Mouse (Mus musculus) forebrain, embryonic 12.5 days (tissue): ENCODE data around the gene Tec. TPM values are rescaled to one million over a fixed set of nuclear protein-coding genes. Genes with fewer than 3 reads are reported as not detected.

ENCODE experiments used
- ATAC-seq: fragments of 200-750 bp; cut with Nextera tagmentation; 2 replicates; pipeline ENCODE4 v1.8.0; 2017; ENCODE audit warnings: moderate TSS enrichment; ENCODE audit not compliant: low FRiP score
- H3K27ac ChIP-seq: fragments of 300-500 bp; sonication (generic); 2 replicates; pipeline ENCODE4 v1.5.1; 2016; ENCODE audit warnings: mild to moderate bottlenecking
- H3K27me3 ChIP-seq: fragments of 300-500 bp; sonication (generic); 2 replicates; pipeline ENCODE4 v1.6.1; 2016; ENCODE audit warnings: mild to moderate bottlenecking
- H3K36me3 ChIP-seq: fragments of 300-500 bp; sonication (generic); replicated peaks from 2 replicates; pipeline ENCODE4 v1.6.1; 2016; ENCODE audit warnings: mild to moderate bottlenecking
- H3K4me1 ChIP-seq: fragments of 300-500 bp; sonication (generic); 2 replicates; pipeline ENCODE4 v1.6.1; 2016
- H3K4me2 ChIP-seq: fragments of 300-500 bp; sonication (generic); 2 replicates; pipeline ENCODE4 v1.6.1; 2016; ENCODE audit warnings: mild to moderate bottlenecking, moderate library complexity
- H3K4me3 ChIP-seq: fragments of 300-500 bp; sonication (generic); replicated peaks from 2 replicates; pipeline ENCODE4 v1.5.1; 2016; ENCODE audit warnings: mild to moderate bottlenecking
- H3K9ac ChIP-seq: fragments of 300-500 bp; sonication (generic); 2 replicates; pipeline ENCODE4 v1.6.1; 2016; ENCODE audit warnings: mild to moderate bottlenecking
- H3K9me3 ChIP-seq: fragments of 300-500 bp; sonication (generic); 2 replicates; pipeline ENCODE4 v1.6.1; 2016
- WGBS: fragments of 180-500 bp; shearing (Covaris S2); methylation state at CpG from one replicate; pipeline ENCODE4 v1.1.7; 2016; 5-methylcytosine and 5-hydroxymethylcytosine counted together
- polyA plus RNA-seq: library from polyadenylated mRNA; unstranded; fragments of >200 nt; fragmentation: Nextera tagmentation; extraction: Ambion mirVana; gene quantifications from 2 replicates; pipeline ENCODE4 v1.2.1, GENCODE M21; 2016

Tec gene
- polyA plus RNA-seq, 1 experiment from 2014 or later: 3.4 TPM

- Histone ChIP-seq H3K27ac (no peak overlapping the region), H3K4me3 (no peak overlapping the region), H3K27me3 (no peaks in the 10 kb centered on the region), H3K9me3 (no peaks in the 10 kb centered on the region), H3K4me1 (peaks cover 25% of the 10 kb centered on the region), H3K36me3 (no peaks in the 10 kb centered on the region), H3K4me2 (no peak overlapping the region), H3K9ac (no peak overlapping the region)
- ATAC-seq: no peak
- 77% methylated on average over 5 of the region's 5 CpGs for WGBS
Measured at GRCm38 (mm10) chr5:72812908-72813307, 55.4 kb downstream of the Tec start.

DNA sequence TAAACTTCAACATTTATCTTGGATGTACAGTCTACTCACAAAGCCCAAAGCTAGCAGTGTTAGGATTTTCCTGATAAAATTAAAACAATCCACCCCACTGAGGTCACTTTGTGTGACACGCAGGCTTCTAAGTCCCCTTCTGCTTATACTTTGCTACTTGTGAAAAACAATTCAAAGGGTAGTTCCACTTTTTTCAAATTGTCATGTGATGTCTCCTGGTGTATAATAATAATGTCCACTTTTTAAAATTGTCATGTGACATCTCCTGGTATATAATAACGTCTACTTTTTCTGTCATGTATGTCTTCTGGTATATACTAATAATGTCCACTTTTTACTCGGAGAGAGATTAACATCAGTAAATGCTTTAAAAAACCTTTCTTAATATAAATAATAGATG lies 56.0 kb downstream of the Tec start:
- no peak for ATAC-seq
- no peaks in the 10 kb centered on the region for H3K27me3 ChIP-seq
- H3K4me2 ChIP-seq: no peak overlapping the region
- peaks cover 21% of the 10 kb centered on the region for H3K4me1 ChIP-seq
- no peak overlapping the region for H3K27ac ChIP-seq
- no peak overlapping the region for H3K4me3 ChIP-seq
- no peaks in the 10 kb centered on the region for H3K36me3 ChIP-seq
- H3K9me3 ChIP-seq: no peaks in the 10 kb centered on the region
- WGBS: 90% methylated on average over 3 of the region's 3 CpGs
- no peak overlapping the region for H3K9ac ChIP-seq

- H3K27me3 ChIP-seq: no peaks in the 10 kb centered on the region
- H3K27ac ChIP-seq: no peak overlapping the region
- no peak overlapping the region for H3K9ac ChIP-seq
- H3K4me1 ChIP-seq: peaks cover 18% of the 10 kb centered on the region
- H3K9me3 ChIP-seq: no peaks in the 10 kb centered on the region
- ATAC-seq: no peak
- no peaks in the 10 kb centered on the region for H3K36me3 ChIP-seq
- no peak overlapping the region for H3K4me2 ChIP-seq
- H3K4me3 ChIP-seq: no peak overlapping the region
- 85% methylated on average over 3 of the region's 3 CpGs for WGBS
Measured at GRCm38 (mm10) chr5:72811397-72811796, 56.9 kb downstream of the Tec start.

- no peak for ATAC-seq
- Histone ChIP-seq H3K4me1 (peaks cover 18% of the 10 kb centered on the region), H3K4me3 (no peak overlapping the region), H3K36me3 (no peaks in the 10 kb centered on the region), H3K4me2 (no peak overlapping the region), H3K27ac (no peak overlapping the region), H3K9ac (no peak overlapping the region), H3K9me3 (no peaks in the 10 kb centered on the region), H3K27me3 (no peaks in the 10 kb centered on the region)
- WGBS: 92% methylated on average over 8 of the region's 8 CpGs
Measured at GRCm38 (mm10) chr5:72810990-72811389, 57.3 kb downstream of the Tec start.

GRCm38 (mm10) chr5:72809480-72809879 lies 58.8 kb downstream of the Tec start:
- peak overlapping the region; percentile 46; the same call in 1 of the 2 replicates for H3K27ac ChIP-seq

DNA sequence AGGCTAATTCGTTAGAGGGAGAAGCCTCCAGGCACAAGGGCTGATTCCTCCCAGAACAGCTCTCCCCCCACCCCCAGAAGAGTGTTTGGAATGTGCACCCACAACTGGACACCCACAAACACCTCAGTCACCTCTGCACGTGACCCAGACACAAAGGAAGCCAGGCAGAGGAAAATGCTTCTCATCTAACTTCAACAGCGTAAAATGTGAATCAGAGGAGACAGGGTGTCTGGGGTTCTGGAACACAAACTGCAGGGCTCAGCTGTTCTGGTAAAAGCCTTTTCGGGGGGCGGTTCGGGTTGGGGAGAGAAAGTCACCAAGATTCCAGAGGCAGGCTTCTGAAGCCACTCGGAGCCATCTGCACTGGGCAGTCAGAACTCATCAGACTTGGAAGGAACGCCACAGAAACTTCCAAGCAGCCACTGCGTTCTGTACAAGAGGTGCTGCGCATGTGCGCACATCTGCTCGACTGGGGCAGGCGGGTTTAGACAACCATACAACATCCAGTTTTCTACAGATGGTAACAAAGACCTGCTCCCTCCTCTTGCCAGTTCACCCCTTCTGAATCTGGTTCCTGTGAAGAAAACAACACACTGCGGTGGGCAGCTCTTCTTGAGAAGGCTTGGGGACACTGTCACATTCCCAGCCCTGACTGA lies 59.7 kb downstream of the Tec start:
- Histone ChIP-seq H3K9ac (no peak overlapping the region), H3K4me1 (peaks cover 18% of the 10 kb centered on the region), H3K4me2 (no peak overlapping the region), H3K36me3 (no peaks in the 10 kb centered on the region), H3K27me3 (no peaks in the 10 kb centered on the region), H3K9me3 (no peaks in the 10 kb centered on the region), H3K27ac (0 out of 2 replicates have a peak overlapping the region, but pooled peaks have one; percentile 8), H3K4me3 (no peak overlapping the region)
- no peak for ATAC-seq
- WGBS: 47% methylated on average over 14 of the region's 14 CpGs

More at GRCm38 (mm10) chr5:72809480-72809879, 58.8 kb downstream of the Tec start:
- peaks cover 18% of the 10 kb centered on the region for H3K4me1 ChIP-seq
- ATAC-seq: peak; percentile 20; the same call in 1 of the 2 replicates
- H3K4me2 ChIP-seq: no peak overlapping the region
- no peak overlapping the region for H3K4me3 ChIP-seq
- H3K9me3 ChIP-seq: no peaks in the 10 kb centered on the region
- 43% methylated on average over 2 of the region's 2 CpGs for WGBS
- H3K27me3 ChIP-seq: no peaks in the 10 kb centered on the region
- no peak overlapping the region for H3K9ac ChIP-seq
- H3K36me3 ChIP-seq: no peaks in the 10 kb centered on the region

DNA sequence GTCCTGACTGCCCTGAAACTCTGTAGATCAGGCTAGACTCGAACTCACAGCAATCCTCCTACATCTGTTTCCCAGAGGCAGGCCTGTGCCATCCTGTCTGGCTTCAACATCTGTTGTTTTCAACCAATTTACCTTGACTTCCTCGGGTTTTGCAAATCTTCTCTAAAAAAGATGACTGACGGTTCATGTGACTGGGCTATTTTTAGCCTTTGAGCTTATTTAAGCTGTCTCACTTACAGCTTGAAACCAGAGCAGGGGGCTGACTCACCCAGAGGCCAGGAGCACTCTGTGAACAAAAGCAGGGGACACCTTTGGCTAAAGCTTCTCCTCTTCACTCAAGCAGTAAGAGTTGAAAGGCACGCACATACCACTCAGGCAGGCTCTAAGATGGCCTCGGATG lies 65.4 kb downstream of the Tec start:
- no peaks in the 10 kb centered on the region for H3K4me1 ChIP-seq
- no peak overlapping the region for H3K27ac ChIP-seq
- no peak for ATAC-seq
- WGBS: 64% methylated on average over 5 of the region's 5 CpGs
- no peaks in the 10 kb centered on the region for H3K9me3 ChIP-seq
- no peak overlapping the region for H3K9ac ChIP-seq
- no peaks in the 10 kb centered on the region for H3K36me3 ChIP-seq
- H3K27me3 ChIP-seq: no peaks in the 10 kb centered on the region
- H3K4me3 ChIP-seq: no peak overlapping the region
- no peak overlapping the region for H3K4me2 ChIP-seq

DNA sequence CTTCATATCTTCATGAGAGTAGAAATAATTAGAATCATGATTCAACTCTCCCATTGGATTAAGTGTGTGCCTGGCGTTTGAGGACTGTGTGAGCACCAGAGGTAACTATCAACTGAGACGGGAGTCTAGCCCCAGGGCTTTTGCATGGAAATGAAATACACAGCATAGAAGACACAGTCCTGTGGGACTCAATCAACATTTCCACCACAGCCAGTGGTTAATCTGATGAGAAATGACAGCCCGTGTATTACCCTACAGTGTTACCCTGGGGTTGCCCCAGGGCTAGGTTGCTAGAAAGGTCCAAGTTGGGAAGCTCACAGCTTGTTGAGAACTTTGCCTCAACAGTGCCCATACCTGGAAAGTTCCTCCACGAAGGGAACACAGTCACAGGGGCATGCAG lies 69.7 kb downstream of the Tec start:
- 78% methylated on average over 4 of the region's 4 CpGs for WGBS
- H3K27ac ChIP-seq: no peak overlapping the region
- H3K4me3 ChIP-seq: no peak overlapping the region
- no peaks in the 10 kb centered on the region for H3K36me3 ChIP-seq
- no peaks in the 10 kb centered on the region for H3K9me3 ChIP-seq
- H3K4me2 ChIP-seq: no peak overlapping the region
- no peaks in the 10 kb centered on the region for H3K27me3 ChIP-seq
- 0 out of 2 replicates have a peak, but pooled peaks cover 2% of the 10 kb centered on the region for H3K4me1 ChIP-seq
- ATAC-seq: no peak
- no peak overlapping the region for H3K9ac ChIP-seq

- Histone ChIP-seq H3K4me2 (no peak overlapping the region), H3K9ac (no peak overlapping the region), H3K9me3 (no peaks in the 10 kb centered on the region), H3K27me3 (no peaks in the 10 kb centered on the region), H3K4me1 (0 out of 2 replicates have a peak, but pooled peaks cover 2% of the 10 kb centered on the region), H3K36me3 (no peaks in the 10 kb centered on the region), H3K4me3 (no peak overlapping the region), H3K27ac (no peak overlapping the region)
- no peak for ATAC-seq
- 68% methylated on average over 14 of the region's 14 CpGs for WGBS
Measured at GRCm38 (mm10) chr5:72796186-72796613, 72.1 kb downstream of the Tec start.

DNA sequence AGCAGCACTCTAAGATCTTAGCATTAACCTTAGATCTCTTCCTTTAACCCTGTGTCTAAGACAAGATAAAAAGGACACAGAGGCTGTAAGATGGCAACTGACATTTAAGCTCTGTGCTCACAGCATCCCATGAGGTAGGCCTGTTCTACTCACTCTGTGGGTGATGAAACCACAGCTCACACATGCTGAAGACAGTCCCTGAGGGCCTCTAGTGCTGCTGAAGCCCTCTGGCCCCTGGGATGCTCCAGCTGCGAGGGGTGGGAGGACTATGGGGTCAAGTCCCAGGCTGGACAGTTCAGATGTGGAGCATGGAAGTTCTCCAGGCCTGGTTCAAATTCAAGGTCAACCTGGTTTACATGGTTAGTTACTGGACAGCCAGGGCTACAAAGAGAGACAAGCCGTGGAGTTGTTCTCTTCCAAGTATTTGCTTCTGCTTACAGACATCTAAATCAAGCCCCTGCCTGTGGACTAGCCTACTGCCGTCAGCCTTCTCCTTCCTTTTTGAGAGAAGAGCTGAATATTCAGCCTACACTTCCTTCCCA lies 74.9 kb downstream of the Tec start:
- H3K4me2 ChIP-seq: no peak overlapping the region
- no peak overlapping the region for H3K4me3 ChIP-seq
- H3K36me3 ChIP-seq: no peaks in the 10 kb centered on the region
- H3K27ac ChIP-seq: no peak overlapping the region
- H3K4me1 ChIP-seq: 0 out of 2 replicates have a peak, but pooled peaks cover 2% of the 10 kb centered on the region
- WGBS: 85% methylated on average over 3 of the region's 3 CpGs
- no peak for ATAC-seq
- H3K9me3 ChIP-seq: no peaks in the 10 kb centered on the region
- H3K27me3 ChIP-seq: no peaks in the 10 kb centered on the region
- no peak overlapping the region for H3K9ac ChIP-seq

DNA sequence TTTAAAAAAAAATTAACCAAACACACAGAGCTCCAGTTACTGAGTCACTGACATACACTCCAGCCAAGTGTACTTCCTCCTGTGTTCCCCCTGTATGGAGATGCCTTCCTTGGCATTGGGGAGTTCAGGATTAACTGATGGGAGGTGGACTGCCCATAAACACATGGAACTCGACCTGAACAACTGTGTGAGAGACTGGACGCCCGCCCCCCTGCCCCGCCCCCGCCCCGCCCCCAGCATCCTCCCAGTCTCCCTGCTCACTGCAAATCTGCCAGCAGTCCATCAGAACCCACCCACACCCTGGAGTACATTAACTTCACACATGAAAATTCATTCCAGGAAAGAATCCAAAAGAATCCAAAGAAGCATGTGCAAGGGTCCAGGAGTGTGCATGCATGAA lies 76.5 kb downstream of the Tec start:
- ATAC-seq: no peak
- Histone ChIP-seq H3K9me3 (no peaks in the 10 kb centered on the region), H3K9ac (no peak overlapping the region), H3K27me3 (no peaks in the 10 kb centered on the region), H3K4me1 (0 out of 2 replicates have a peak, but pooled peaks cover 2% of the 10 kb centered on the region), H3K27ac (no peak overlapping the region), H3K36me3 (no peaks in the 10 kb centered on the region), H3K4me2 (no peak overlapping the region), H3K4me3 (no peak overlapping the region)
- WGBS: 23% methylated on average over 6 of the region's 6 CpGs

DNA sequence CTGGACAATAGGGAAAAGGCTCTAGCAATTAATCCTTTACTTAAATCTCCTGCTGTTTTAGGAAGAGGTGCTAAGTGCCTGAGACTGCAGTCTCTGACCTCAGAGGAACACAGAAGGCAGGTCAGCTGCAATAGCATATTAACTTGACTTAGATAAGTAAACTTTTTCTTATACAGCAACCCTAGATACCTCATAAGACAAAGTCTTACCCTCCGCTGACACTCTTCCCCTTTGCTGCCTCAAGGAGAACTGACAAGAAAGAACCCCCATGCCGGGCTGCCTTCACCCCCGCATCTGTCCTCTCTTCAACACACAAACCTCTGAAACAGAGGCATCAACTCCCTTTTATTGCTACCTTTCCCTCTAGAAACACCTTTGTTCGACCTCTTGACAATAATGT lies 76.9 kb downstream of the Tec start:
- no peak overlapping the region for H3K4me3 ChIP-seq
- no peak overlapping the region for H3K4me2 ChIP-seq
- no peak for ATAC-seq
- WGBS: 59% methylated on average over 4 of the region's 4 CpGs
- 0 out of 2 replicates have a peak, but pooled peaks cover 2% of the 10 kb centered on the region for H3K4me1 ChIP-seq
- H3K9me3 ChIP-seq: no peaks in the 10 kb centered on the region
- no peaks in the 10 kb centered on the region for H3K36me3 ChIP-seq
- no peaks in the 10 kb centered on the region for H3K27me3 ChIP-seq
- H3K27ac ChIP-seq: no peak overlapping the region
- no peak overlapping the region for H3K9ac ChIP-seq

DNA sequence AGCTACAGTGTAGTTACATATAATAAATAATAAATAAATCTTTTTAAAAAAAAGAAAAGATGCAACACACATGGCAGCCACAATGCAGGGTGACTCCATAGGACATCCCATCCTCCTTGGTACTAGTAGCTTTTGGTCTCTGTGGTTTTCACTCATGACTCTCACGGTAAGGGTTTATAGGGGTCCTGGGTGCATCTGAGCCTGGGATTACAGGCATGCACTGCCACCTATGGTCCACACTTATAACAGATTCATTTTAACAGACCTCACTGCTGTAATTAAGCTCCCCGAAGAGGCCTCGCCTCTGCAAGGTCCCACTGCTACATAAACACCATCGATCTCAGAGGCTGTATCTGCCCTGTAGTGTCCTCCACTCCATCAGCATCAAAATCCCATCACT lies 82.8 kb downstream of the Tec start:
- no peak overlapping the region for H3K4me3 ChIP-seq
- H3K4me2 ChIP-seq: no peak overlapping the region
- no peak for ATAC-seq

More for the DNA sequence above, 82.8 kb downstream of the Tec start:
- Histone ChIP-seq H3K9me3 (no peaks in the 10 kb centered on the region), H3K27me3 (no peaks in the 10 kb centered on the region), H3K9ac (no peak overlapping the region), H3K4me1 (no peaks in the 10 kb centered on the region), H3K27ac (no peak overlapping the region), H3K36me3 (no peaks in the 10 kb centered on the region)
- WGBS: 83% methylated on average over 4 of the region's 4 CpGs
